Mouse (Mus musculus): ENCODE data around the gene Chrdl2. TPM values are rescaled to one million over a fixed set of nuclear protein-coding genes. Genes with fewer than 3 reads are reported as not detected.

The Chrdl2 gene
- total RNA-seq, 1 experiment = 0.36 TPM

DNA sequence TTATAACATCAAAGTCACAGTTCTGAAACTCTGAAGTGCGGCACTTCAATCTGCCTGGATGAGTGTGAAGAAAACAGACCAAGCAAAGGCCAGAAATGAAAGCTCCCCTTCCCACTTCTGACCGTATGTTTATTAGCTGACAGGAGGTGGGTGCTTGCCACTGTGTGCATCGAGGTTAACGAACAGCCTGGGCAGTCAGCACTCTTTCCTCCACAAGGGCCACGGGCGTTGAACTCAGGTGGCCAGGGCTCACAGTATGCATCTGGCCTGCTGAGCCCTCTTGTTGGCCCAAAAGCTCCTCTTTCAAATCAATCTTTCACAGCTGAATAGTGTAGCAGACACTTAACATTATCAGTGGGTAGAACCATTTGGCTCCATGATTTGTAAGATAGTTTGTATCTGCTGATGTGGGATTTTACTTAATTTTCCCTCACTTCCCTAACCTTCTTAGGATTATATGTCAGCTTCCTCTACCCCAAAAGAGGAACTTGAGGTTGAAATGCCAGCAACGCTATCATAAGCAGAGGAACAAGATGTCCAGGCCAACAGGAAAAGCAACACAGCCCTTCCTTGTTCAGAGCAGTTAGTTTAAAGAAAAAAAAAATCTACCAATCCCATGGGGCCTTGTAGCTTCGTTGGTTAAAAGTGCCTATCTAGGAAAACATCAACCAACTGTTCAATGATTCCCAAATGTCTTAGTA, 43.3 kb upstream of the Chrdl2 start:
- Histone ChIP-seq H3K36me3 (ENCODE audit: control insufficient read depth, insufficient read depth, low read length, poor library complexity, severe bottlenecking) (0 out of 2 replicates have a peak, but pooled peaks cover 2% of the 10 kb centered on the region), H3K4me3 (ENCODE audit: insufficient read depth in 1 of 2, low read depth in 1 of 2, low read length in 2 of 2, poor library complexity in 1 of 2, severe bottlenecking in 1 of 2) (no peak overlapping the region), H3K27ac (ENCODE audit: insufficient read depth, low read depth, low read length, poor library complexity, severe bottlenecking) (no peak overlapping the region), H3K4me1 (ENCODE audit: control insufficient read depth in 2 of 2, insufficient read depth in 2 of 2, low read length in 2 of 2, poor library complexity in 1 of 2) (peaks cover 4 to 9% of the 10 kb centered on the region in 2 experiments; a peak in 3 of 4 replicates), H3K9me3 (ENCODE audit: control insufficient read depth, insufficient read depth, low read depth, low read length) (no peaks in the 10 kb centered on the region), H3K9ac (ENCODE audit: insufficient read depth, low read depth, low read length, poor library complexity, severe bottlenecking) (no peak overlapping the region)
- TF ChIP-seq ZC3H11A (IDR thresholded peaks at IDR 0.05; ENCODE audit: borderline replicate concordance, low read depth, low read length) (no peak), CHD2 (IDR thresholded peaks at IDR 0.05; ENCODE audit: low read depth, low read length) (no peak), ZNF384 (IDR thresholded peaks at IDR 0.05; ENCODE audit: low read depth, low read length) (no peak), MAFK (IDR thresholded peaks at IDR 0.05; ENCODE audit: insufficient read depth, low read depth, low read length) (no peak), HCFC1 (IDR thresholded peaks at IDR 0.05; ENCODE audit: borderline replicate concordance, insufficient read depth, low read length) (no peak)
- in situ Hi-C loops (cut with MboI; ENCODE audit: low sequenced_read_pairs in 2 of 2, unreplicated experiment in 2 of 2) = no loop called here
- DNase-seq (ENCODE audit: low read depth, low spot score) = no peak

DNA sequence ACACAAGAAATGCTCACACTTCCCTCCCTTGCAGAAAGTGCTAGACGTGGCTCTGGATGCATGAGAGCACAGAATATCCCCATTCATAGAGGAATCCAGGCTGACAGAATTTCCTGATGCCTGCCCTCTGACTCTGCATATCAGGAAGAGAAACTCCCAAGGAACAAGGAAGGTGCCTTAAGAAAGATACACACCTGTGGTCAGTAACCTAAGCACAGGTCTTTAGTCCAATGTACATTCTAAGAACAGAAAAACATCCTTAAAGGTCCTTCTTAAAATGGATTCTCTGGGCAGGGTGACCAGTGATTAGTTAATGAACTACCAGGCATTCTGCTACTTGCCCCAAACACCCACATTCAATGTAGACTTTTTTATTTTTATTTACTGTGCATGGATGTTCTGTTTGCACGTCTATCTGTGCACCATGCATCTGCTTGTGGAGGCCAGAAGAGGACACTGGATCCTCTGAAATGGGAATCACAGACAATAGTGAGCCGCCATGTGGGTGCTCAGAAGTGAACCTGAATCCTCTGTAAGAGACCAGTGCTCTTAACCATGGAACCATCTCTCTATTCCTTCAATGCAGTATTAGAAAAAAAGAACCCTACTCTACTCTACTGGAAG, 42.6 kb upstream of the Chrdl2 start:
- H3K36me3 ChIP-seq (ENCODE audit: control insufficient read depth, insufficient read depth, low read length, poor library complexity, severe bottlenecking) = 0 out of 2 replicates have a peak, but pooled peaks cover 2% of the 10 kb centered on the region
- H3K9ac ChIP-seq (ENCODE audit: insufficient read depth, low read depth, low read length, poor library complexity, severe bottlenecking) = no peak overlapping the region
- H3K4me1 ChIP-seq (ENCODE audit: control insufficient read depth in 2 of 2, insufficient read depth in 2 of 2, low read length in 2 of 2, poor library complexity in 1 of 2) = peaks cover 3 to 9% of the 10 kb centered on the region in 2 experiments; a peak in 3 of 4 replicates
- H3K9me3 ChIP-seq (ENCODE audit: control insufficient read depth, insufficient read depth, low read depth, low read length) = no peaks in the 10 kb centered on the region
- in situ Hi-C loops (cut with MboI; ENCODE audit: low sequenced_read_pairs in 2 of 2, unreplicated experiment in 2 of 2) = no loop called here
- H3K27ac ChIP-seq (ENCODE audit: insufficient read depth, low read depth, low read length, poor library complexity, severe bottlenecking) = no peak overlapping the region
- no peak for DNase-seq (ENCODE audit: low read depth, low spot score)
- TF ChIP-seq CHD2 (IDR thresholded peaks at IDR 0.05; ENCODE audit: low read depth, low read length) = no peak
- no peak overlapping the region for H3K4me3 ChIP-seq (ENCODE audit: insufficient read depth in 1 of 2, low read depth in 1 of 2, low read length in 2 of 2, poor library complexity in 1 of 2, severe bottlenecking in 1 of 2)

DNA sequence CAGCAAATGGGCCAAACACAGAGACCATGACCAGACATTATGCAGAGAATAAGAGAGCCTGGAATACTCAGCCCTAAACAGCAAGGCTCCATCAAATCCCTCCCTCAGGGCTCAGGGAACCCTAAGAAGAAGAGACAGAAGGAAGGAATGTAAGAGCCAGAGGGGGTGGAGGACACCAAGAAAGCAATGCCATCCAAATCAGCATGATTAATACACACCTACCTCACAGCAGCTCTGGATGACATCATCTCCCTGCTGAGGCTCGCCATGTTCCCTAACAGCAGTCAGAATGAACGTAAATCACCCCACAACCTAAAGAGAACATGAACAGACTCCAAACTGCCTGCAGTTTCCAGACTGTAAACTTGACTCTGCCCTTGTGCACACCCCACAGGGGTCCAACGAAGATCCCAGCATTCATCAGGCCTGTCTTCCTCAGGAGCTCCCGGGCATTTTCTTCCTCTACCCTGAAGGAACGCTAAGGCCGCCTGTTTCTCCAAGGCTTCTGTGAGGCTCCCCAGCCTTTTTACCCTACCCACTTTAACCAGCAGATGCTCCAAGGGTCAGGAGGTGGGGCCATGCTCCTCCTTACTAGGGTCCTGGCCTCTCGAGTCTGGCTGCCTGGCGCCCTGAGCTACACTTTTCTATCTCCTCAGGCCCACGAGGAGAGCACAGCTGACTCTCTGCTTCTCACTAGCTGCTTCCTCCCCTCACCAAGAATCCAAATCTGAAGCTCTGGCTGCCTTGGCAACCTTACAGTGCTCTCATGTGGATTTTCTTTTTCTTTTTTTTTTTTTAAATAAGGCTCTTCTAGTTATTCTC, 40.7 kb upstream of the Chrdl2 start:
- in situ Hi-C loops (cut with MboI; ENCODE audit: low sequenced_read_pairs in 2 of 2, unreplicated experiment in 2 of 2) = no loop called here
- Histone ChIP-seq H3K4me3 (ENCODE audit: insufficient read depth in 1 of 2, low read depth in 1 of 2, low read length in 2 of 2, poor library complexity in 1 of 2, severe bottlenecking in 1 of 2) (no peak overlapping the region), H3K27ac (ENCODE audit: insufficient read depth, low read depth, low read length, poor library complexity, severe bottlenecking) (no peak overlapping the region), H3K36me3 (ENCODE audit: control insufficient read depth, insufficient read depth, low read length, poor library complexity, severe bottlenecking) (0 out of 2 replicates have a peak, but pooled peaks cover 2% of the 10 kb centered on the region), H3K9me3 (ENCODE audit: control insufficient read depth, insufficient read depth, low read depth, low read length) (no peaks in the 10 kb centered on the region), H3K4me1 (ENCODE audit: control insufficient read depth in 2 of 2, insufficient read depth in 2 of 2, low read length in 2 of 2, poor library complexity in 1 of 2) (peaks cover 3 to 9% of the 10 kb centered on the region in 2 experiments; a peak in 3 of 4 replicates), H3K9ac (ENCODE audit: insufficient read depth, low read depth, low read length, poor library complexity, severe bottlenecking) (peak overlapping the region; percentile 33; the same call in 1 of the 2 replicates)
- TF ChIP-seq ZNF384 (IDR thresholded peaks at IDR 0.05; ENCODE audit: low read depth, low read length) = no peak
- TF ChIP-seq CHD2 (IDR thresholded peaks at IDR 0.05; ENCODE audit: low read depth, low read length) = no peak
- no peak for TF ChIP-seq HCFC1 (IDR thresholded peaks at IDR 0.05; ENCODE audit: borderline replicate concordance, insufficient read depth, low read length)
- TF ChIP-seq ZC3H11A (IDR thresholded peaks at IDR 0.05; ENCODE audit: borderline replicate concordance, low read depth, low read length) = no peak
- TF ChIP-seq MAFK (IDR thresholded peaks at IDR 0.05; ENCODE audit: insufficient read depth, low read depth, low read length) = no peak
- DNase-seq (ENCODE audit: low read depth, low spot score) = no peak

DNA sequence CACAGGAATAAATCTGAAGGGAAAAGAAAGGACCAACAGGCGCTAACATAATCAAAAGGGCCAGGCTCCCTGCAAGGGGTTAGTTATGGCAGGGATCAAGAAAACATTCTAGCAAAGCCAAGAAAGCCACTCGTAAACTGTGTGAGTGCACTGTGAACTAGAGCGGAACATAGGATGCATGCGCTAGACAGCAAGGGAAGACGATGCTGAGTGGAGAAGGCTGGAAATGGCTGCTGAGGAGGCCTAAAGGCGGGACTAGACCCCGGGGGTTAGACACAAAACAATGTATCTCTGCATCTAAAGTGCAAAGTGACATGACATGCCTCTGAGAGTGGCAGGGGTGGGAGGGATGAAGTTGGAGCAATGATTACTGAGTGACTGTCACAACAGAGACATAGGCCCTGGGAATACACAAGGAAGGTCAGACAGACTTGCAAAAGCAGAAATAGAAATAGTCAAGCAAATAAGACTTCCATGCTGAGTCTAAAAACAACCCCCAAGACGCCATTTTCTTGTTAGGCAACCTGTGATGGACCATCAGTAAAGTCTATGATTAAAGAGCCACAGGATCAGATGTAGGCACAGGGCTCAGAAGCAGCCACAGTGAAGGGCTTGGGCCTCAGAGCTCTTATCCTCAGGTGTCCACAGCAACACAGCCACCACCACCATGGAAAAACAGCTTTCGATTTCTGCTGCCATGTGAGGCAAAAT, 39.8 kb upstream of the Chrdl2 start:
- H3K9me3 ChIP-seq (ENCODE audit: control insufficient read depth, insufficient read depth, low read depth, low read length) = no peaks in the 10 kb centered on the region
- DNase-seq (ENCODE audit: low read depth, low spot score) = no peak
- in situ Hi-C loops (cut with MboI; ENCODE audit: low sequenced_read_pairs in 2 of 2, unreplicated experiment in 2 of 2) = no loop called here
- no peak overlapping the region for H3K4me3 ChIP-seq (ENCODE audit: insufficient read depth in 1 of 2, low read depth in 1 of 2, low read length in 2 of 2, poor library complexity in 1 of 2, severe bottlenecking in 1 of 2)
- 0 out of 2 replicates have a peak, but pooled peaks cover 2% of the 10 kb centered on the region for H3K36me3 ChIP-seq (ENCODE audit: control insufficient read depth, insufficient read depth, low read length, poor library complexity, severe bottlenecking)
- peaks cover 3 to 9% of the 10 kb centered on the region in 2 experiments; a peak in 3 of 4 replicates for H3K4me1 ChIP-seq (ENCODE audit: control insufficient read depth in 2 of 2, insufficient read depth in 2 of 2, low read length in 2 of 2, poor library complexity in 1 of 2)
- H3K27ac ChIP-seq (ENCODE audit: insufficient read depth, low read depth, low read length, poor library complexity, severe bottlenecking) = no peak overlapping the region
- TF ChIP-seq ZC3H11A (IDR thresholded peaks at IDR 0.05; ENCODE audit: borderline replicate concordance, low read depth, low read length) = no peak
- TF ChIP-seq ZNF384 (IDR thresholded peaks at IDR 0.05; ENCODE audit: low read depth, low read length) = no peak
- TF ChIP-seq HCFC1 (IDR thresholded peaks at IDR 0.05; ENCODE audit: borderline replicate concordance, insufficient read depth, low read length) = no peak
- TF ChIP-seq MAFK (IDR thresholded peaks at IDR 0.05; ENCODE audit: insufficient read depth, low read depth, low read length) = no peak
- no peak for TF ChIP-seq CHD2 (IDR thresholded peaks at IDR 0.05; ENCODE audit: low read depth, low read length)
- no peak overlapping the region for H3K9ac ChIP-seq (ENCODE audit: insufficient read depth, low read depth, low read length, poor library complexity, severe bottlenecking)

All from ES-E14 (cell line).